Mouse (Mus musculus): Measurements from ENCODE around the gene Zfp872.
"Not testable (repeated sequence)": the region's sequence is repeated elsewhere in the genome, so short reads cannot be mapped to it uniquely, and the experiment has no call there.

The Zfp872 gene

DNA sequence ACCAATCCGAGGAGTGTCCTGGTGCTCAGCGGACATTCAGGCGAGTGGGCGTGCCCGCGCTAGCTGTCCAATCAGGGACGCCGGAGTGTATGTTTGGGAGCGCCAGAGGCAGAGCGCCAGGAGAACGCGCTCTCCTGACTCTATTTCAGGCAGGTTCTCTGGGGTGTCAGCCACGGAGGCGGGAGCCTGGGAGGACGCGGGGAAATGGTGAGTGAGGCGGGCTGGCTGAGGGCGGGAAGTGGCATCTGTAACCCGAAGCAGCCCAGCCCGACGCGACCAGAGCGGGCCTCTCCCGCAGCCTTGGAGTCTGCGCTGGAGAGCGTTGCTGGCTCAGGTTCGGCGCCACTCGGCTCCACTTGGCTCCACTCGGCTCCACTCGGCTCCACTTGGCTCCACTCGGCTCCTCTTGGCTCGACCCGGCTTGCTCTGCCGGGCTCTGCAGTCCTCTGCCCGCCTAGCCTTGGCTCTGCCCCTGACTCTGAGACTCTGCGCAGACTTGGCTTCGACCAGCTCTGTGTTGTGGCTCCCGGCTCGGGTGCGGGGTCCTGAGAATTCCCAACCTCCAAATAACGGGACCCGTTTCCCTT lies at the start of gene Zfp872:
Gene Zfp872 (plus strand): TSS at position 66 of the 587 bp plus-strand sequence.
- peak; percentile 51 to 74 for DNase-seq

DNA sequence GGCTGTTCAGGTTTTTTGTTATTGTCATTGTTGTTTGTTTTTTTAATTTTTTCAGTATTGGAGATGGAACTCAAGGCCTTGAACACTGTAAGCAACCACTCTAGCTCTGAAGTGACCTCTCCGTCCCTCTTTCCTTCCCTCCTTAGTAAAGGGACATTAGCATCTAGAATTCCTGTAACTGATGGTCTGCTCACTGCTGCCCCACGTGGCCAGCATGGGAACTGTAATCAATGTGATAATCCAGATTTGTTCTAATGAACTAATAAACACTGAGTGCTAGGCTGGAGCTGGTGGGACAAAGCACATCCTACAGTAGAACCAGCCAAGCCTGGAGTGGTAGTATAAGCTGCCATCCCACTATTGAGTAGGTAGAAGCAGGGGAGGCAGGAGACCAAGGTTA lies 49.4 kb upstream of the Zfp872 start:
- peak in 1 of 2 experiments; percentile 40 for DNase-seq

GRCm38 (mm10) chr9:22139746-22140145 lies 48.1 kb upstream of the Zfp872 start:
- DNase-seq, result no peak

- DNase-seq, result peak; percentile 77 to 89
Observed at GRCm38 (mm10) chr9:22143108-22144037, 44.5 kb upstream of the Zfp872 start.

DNA sequence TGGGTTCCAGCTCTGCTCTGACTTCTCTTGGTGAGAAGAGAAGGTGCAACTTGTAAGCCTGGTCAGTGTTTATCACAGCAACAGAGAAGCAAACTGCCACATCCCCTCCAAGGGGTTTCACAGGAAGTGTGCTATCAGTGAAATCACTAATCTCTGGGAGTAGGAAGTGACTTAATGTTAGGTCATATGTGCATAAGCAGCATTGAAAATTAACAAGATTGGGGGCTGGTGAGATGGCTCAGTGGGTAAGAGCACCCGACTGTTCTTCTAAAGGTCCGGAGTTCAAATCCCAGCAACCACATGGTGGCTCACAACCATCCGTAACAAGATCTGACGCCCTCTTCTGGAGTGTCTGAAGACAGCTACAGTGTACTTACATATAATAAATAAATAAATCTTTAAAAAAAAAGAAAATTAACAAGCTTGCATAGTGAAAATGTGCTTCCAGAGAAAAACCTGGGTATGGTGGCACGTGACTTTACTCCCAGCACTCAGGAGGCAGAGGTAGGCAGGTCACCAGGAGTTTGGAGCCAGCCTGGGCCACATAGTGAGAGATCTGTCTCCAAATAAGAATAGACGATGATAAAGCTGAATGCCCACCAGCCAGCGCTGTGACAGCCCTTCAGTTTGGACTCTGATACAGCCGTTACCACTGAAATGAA lies 43.5 kb upstream of the Zfp872 start:
- DNase-seq, result no peak

GRCm38 (mm10) chr9:22149426-22150248 lies 38.3 kb upstream of the Zfp872 start:
- DNase-seq, result peak; percentile 24 to 38

- not testable (repeated sequence) for DNase-seq
Observed at GRCm38 (mm10) chr9:22150249-22150693, 37.6 kb upstream of the Zfp872 start.

- DNase-seq, result no peak
Observed at GRCm38 (mm10) chr9:22150946-22151345, 36.9 kb upstream of the Zfp872 start.

DNA sequence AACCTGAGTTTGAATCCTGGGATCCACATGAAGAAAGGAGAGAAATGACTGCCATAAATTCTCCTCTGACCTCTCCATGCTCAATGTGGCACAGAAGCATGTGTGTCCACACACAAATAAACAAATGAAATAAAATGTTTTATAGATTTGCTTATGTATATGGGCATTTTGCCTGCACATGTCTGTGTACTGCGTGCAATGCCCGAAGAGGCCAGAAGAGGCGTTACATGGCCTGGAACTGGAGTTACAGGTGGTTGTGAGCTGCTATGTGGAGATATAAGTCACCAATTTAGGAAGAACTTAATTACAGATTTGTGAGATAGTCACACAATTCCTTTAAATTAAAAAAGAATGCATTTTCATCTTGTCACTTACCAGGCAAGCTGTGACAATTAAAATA lies 34.1 kb upstream of the Zfp872 start:
- DNase-seq, result no peak

- peak; percentile 52 to 82 for DNase-seq
Observed at GRCm38 (mm10) chr9:22155614-22156013, 32.3 kb upstream of the Zfp872 start.

GRCm38 (mm10) chr9:22156497-22157245 lies 31.2 kb upstream of the Zfp872 start, which contains the start of gene Pigyl:
Pigyl (plus strand) TSS chr9:22156846.
- peak; percentile 99 to 100 for DNase-seq

GRCm38 (mm10) chr9:22157516-22158265 lies 30.2 kb upstream of the Zfp872 start:
- DNase-seq, result no peak

DNA sequence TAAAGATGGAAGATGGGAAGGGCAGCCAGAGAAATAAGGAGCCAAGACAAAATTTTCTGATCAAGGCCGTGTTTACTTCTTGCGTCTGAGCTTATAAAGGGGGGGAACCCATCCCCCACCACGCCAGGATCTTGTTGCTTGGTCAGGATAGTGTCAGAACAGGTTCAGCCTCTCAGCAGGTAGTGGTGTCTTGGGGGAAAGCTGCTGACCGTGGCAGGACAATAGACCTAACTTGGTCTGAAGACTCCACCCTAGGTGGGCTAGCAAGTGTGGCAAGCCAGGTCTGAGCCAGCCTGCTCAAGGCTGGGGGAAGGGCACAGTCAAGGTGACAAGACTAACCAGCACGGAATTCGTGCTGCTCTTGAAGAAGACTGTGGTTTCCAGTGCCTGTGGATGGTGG lies 26.6 kb upstream of the Zfp872 start:
- no peak for DNase-seq

- DNase-seq, result no peak
Observed at GRCm38 (mm10) chr9:22162305-22162704, 25.6 kb upstream of the Zfp872 start.

DNA sequence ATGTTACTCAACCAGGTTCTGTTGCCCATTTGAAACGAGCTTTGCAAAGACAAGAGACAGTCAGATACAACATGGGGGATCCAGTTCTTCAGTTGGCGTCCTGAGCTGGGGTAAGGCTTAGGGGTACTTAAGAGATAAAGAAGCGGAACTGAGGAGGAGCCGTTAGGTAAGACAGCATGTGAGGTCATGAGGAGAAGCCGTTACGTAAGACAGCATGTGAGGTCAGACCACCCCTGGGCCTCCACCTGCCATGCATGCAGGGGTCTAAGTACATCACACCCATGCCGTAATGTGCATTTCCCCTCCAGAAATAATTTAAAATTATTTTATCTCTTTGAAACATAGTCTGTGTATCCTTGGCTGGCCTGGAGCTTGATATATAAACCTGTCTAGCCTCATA lies 25.0 kb upstream of the Zfp872 start:
- no peak for DNase-seq

DNA sequence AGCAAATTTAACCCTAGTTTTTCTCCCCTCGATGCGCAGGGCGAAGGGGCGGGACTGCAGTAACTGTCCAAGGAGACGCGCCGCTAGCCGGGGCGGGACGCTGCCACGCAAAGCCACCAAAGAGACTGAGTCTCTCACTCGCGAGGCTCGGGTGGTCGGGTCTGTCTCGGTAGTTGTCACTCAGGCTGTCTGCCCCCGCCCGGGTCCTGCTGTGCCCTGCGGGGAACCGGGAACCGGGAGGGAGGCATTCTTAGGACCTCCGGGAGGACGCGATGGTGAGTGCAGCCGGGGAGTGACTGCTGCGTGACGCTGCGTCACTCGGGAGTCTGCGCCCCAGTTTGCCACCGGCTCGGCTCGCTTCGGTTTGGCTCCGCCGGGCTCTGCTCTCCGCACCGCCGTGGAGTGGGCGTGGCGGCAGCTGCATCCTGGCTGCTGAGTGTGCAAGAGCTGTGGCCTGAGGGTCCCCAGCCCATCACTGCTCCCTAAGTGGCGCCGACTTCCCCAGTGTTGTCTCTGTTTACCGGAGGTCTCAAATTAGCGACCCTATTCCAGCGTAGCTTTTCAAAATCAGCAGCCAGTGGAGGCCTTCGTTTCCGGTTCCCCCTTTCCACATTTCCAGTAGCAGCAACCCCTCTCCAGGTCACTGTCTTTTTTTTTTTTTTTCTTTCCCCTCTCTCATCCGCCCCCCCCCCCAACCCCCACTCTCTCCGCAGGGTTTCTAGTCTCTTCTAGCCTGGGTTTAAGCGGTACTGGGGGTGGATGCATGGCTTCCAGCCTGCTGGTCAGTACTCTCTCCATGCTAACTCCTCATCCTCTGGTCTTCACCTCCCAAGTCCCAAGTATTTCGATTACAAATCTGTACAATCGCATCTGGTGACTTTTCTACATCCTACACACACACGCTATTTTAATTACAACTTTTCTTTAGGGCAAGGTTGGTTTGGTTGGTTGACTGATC lies 22.9 kb upstream of the Zfp872 start:
- DNase-seq, result peak; percentile 41 to 54

DNA sequence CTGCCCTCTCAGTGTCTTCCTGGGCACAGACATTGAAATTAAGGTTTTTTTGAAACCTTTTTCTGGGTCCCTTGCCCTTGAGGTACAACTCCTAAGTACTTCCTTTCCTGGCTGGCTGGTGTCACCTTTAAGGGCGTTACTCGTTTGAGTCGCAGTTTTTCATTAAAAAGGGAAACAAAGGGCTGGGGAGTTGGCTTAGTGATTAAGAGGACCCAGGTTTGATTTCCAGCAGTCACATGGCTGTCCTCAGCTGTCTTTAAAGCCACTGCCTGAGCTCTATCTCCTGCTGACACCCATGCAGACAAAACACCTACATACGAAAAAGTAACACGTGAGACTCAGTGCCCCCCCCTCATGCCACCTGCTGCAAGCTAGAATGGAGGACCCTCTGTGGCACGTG lies 21.9 kb upstream of the Zfp872 start:
- no peak for DNase-seq

GRCm38 (mm10) chr9:22166686-22167085 lies 21.2 kb upstream of the Zfp872 start:
- DNase-seq, result no peak

DNA sequence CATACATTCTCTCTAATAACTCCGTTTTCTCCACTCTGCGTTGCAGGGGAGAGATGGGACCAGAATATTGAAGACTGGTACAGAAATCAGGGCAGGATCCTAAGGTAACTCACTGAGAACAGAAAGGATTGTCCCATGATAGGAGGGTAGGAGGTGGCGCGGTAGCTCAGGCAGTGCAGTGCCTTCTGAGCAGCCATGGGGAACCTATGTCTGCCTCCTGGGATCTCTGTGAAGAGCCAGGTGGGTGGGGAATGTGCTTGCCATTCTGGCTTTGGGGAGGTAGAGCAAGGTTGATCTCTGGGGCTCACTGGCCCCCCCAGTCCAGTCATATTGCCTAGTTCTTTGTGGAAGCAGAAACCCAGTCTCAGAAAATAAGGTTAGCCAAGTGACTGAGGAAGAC lies 20.1 kb upstream of the Zfp872 start:
- DNase-seq, result no peak

GRCm38 (mm10) chr9:22169327-22169726 lies 18.6 kb upstream of the Zfp872 start:
- no peak for DNase-seq

Measured in lung, postnatal 4 days (tissue).